Mouse (Mus musculus) adrenal gland, postnatal 36 days (tissue): ENCODE measurements around the gene Gria1. TPM values are rescaled to one million over a fixed set of nuclear protein-coding genes. Genes with fewer than 3 reads are reported as not detected.
A peak's percentile ranks its signal among the peaks of the same experiment; 100 is the strongest.

Experiments used
- DNase-seq, 2 experiments: peaks; one replicate each; pipeline ENCODE4 v3.0.0; 2021; ENCODE audit warnings: mixed read lengths in 1 of 2
- total RNA-seq, 2 experiments: library from RNA; stranded (reverse); gene quantifications; 2 replicates each; pipeline ENCODE4 v1.2.3; 2021

Gene Gria1
- total RNA-seq, 2 experiments from 2014 or later, result 0.20 to 0.26 TPM

DNA sequence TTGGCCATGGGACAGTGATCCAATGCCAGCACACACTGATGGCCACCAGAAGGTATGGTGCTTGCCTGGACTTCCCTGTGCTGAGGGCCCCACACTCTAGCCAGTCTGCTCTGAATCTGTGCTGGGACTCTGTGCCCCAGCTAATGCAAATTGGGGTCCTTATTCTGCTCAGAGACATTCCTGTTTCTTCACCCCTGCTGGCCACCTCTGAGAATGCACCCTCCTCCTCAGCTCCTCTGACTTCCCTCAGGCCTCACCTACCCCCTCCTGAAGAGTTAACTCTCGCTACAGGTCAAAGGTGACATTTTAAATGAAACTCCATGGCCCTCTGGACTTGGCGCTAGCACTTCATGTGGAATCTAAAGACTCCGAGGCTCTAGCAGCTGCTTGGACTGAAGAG, 165.4 kb downstream of the Gria1 start:
- DNase-seq, result no peak

DNA sequence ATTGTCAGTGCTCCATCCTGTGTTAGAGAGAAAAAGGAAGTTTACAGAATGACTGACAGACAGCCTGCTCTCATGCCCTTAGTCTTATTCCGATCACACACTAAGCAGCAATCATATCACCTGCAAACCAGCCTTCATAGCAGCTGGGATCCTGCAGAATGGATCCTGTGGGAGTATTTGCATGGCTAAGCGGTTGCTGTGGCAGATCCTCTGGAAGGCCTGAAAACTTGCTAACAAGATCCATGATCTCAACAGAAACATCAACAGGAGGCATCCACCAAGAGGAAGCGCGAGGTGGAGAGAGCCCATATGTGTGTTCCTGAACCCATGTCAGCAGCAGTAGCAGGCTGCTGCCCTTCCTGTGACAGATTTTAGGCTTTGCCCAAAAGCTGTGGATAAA, 173.0 kb downstream of the Gria1 start:
- DNase-seq, result no peak

- no peak for DNase-seq
Observed at GRCm38 (mm10) chr11:57185110-57185509, 173.9 kb downstream of the Gria1 start.

DNA sequence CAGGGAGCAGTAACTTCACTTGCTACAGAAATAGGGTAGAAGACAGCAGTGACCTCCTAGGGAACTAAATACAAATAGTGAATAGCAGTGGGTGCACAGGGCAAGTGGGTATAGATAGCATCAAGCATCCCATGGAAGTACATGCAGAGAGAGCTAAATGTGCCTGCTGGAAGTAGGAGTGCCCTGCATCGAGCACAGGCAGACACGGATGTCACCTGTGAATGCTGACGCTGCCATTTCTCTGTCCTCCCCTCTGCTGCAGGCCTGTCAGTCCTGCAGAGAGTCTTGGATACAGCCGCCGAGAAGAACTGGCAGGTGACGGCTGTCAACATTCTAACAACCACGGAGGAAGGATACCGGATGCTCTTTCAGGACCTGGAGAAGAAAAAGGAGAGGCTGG, 178.2 kb downstream of the Gria1 start:
- no peak for DNase-seq

GRCm38 (mm10) chr11:57194746-57195145, 183.6 kb downstream of the Gria1 start:
- no peak for DNase-seq

- DNase-seq, result peak in 1 of 2 experiments; percentile 4
Observed at GRCm38 (mm10) chr11:57201245-57201976, 190.2 kb downstream of the Gria1 start.

GRCm38 (mm10) chr11:57204371-57204770, 193.2 kb downstream of the Gria1 start:
- peak in 1 of 2 experiments; percentile 8 for DNase-seq

DNA sequence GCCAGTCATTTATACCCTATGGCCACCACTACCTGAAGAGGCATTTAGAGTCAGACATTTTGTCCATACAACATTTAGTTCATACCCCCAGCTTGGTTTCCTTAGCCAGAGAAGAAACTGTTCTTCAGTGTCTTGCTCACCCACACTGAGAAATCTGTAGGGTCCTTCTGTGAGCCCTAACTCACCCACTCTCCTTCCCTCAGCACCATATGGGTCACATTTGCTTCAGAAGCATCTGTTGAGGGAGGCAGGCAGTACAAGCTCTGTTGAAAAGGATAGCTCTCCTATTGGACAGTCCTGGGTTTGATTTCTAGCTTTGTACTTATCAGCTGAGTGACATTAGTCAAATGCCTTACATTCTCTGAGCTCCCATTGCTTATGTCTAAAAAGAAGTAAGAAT, 196.1 kb downstream of the Gria1 start:
- no peak for DNase-seq

- no peak for DNase-seq
Observed at GRCm38 (mm10) chr11:57214079-57214478, 202.9 kb downstream of the Gria1 start.

- DNase-seq, result no peak
Observed at GRCm38 (mm10) chr11:57214583-57214982, 203.4 kb downstream of the Gria1 start.

DNA sequence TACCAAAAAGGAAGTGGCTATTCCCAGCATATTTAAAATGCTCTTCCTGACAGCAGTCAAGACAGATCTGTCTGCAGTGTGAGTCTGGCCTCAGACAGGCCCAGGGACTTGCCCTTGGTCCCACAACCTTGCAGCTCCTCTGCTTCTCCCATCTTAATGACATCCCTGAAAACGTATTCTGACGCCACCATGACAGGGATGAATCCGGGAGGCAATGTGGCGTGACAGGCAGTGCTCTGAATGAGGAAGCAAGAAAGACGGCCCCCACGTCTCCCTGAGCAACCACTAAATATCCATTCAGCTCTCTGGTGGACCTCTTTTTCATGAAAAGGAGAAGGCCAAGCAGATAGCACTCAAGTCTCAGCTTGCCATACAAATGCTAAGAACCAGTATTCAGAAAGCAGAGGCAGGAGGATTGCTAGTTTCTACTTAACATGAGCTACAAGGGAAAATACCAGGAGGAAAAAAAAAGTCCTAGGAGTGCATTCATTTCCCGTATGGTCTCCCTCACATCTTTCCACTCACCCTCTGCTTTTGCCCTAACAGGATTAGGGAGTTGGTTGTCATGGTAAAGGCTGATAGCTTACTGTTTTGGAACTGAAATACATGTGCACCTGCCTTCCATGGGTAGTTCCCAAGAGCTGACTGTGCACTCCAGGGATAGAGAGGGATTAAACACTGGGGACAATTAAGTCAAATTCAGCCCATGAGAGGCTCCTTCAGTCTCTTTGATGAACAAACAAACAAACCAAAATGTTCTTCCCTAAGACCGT, 211.8 kb downstream of the Gria1 start:
- no peak for DNase-seq

GRCm38 (mm10) chr11:57235446-57235845, 224.3 kb downstream of the Gria1 start:
- DNase-seq, result no peak

GRCm38 (mm10) chr11:57236431-57236830, 225.2 kb downstream of the Gria1 start:
- no peak for DNase-seq

DNA sequence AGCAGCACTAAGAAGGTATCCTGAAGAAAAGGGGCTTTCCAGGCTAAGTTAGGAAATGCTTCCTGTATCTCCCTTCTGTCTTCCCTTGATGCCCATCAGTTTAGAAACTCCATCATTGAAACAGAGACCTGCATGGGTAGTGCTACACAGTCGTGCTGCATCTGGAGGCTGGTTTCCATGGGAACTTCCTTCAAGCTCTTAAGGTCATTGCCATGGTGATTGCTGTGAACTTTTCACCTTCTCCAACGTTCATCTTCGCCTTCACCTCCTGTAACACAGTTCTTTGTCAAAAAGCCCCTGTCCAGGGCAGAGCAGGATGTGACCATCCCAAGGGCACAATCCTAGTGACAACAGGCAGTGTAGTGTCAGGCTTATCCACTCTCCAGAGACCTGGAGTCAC, 228.6 kb downstream of the Gria1 start:
- no peak for DNase-seq

DNA sequence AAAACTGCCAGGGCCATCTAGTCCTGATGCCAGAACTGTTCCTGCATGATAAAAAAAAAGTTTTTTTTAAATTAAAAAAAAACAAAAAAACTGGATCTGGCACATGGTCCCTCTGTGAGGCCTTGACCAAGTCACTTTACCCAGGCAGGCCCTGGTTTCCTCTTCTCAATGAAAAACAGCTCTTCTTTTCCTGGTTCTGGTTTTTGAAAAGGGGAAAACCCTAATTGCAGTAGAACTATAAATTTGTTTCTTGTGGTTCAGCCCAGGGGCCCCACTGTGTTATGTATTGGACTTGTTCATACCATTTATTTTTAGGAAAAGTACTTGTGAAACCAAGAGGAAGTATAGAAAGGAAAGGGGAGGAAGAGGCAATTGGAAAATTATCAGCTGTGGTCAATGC, 232.6 kb downstream of the Gria1 start:
- no peak for DNase-seq

DNA sequence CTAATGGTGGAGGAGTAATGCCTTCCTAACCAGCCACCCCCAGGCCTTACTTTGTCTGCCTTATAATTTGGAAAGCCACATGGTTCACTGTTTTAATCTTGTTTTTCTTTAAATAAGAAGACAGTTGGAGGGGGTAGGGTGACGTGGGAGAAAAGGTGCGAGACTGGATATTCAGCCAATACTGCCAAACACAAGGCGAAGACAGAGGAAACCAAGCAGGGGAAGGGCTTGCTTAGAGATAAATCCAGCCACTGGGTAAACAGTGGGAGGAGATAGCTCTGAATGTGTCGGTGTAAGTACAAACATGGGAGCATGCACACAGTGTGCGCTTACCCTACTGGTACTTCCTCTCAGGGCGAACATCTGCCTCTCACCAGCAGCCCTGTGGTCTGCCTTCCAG, 233.4 kb downstream of the Gria1 start:
- no peak for DNase-seq

DNA sequence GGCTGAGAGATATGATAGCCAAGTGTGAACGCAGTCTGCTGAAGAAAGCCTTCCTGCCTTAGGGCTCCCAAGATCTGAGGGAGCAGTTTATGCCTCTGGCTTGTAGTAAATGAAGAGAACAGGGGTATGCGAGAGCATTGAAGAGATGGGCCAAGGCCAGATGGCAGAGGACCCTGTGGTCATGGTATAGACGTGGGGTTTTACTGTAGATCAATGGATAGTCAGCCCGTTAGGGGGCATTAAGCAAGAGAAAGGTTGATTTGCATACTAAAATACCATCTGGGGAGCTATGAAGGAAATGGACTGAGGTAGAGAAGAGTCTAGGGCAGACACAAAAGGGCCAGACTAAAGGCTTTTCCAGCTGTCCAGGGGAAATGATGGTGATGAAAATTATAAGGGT, 237.7 kb downstream of the Gria1 start:
- DNase-seq, result no peak

DNA sequence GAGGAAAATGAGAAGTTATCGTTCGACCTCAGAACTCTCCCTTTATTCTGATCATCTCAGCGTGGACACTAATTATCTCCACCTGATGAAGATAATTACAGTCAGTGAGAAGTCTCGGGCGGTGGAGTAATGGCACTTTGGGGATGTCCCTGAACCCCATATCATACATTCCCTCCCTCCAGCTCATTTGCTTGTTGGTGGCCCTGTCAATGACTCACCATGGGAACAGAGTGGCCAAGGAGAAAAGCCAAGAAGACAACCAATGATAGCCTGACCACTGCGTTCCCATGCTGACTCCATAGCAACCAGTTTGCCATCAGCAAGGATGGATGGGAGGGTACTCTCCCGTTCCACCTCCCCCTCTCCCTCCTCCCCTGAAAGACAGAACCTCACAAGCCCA, 238.9 kb downstream of the Gria1 start:
- DNase-seq, result no peak

DNA sequence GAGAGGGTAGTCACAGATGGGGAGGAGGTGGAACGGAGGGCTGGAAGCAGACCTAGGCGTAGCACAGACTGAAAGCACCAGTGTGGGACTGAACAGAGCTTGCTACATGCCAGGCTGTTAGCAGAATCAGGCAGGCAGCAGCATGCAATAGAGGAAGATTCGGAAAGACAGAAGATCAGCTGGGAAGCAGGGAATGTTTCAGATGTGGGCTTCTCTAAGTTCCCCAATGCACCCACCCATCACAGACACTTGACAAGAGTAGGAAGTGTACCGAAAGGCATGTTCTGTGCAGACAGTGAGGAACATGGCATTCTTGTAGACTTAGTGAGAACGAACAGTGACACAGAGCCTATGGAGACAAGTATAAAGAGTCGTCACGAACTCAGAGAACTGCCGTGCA, 260.5 kb downstream of the Gria1 start:
- no peak for DNase-seq

- no peak for DNase-seq
Observed at GRCm38 (mm10) chr11:57274687-57275086, 263.5 kb downstream of the Gria1 start.

DNA sequence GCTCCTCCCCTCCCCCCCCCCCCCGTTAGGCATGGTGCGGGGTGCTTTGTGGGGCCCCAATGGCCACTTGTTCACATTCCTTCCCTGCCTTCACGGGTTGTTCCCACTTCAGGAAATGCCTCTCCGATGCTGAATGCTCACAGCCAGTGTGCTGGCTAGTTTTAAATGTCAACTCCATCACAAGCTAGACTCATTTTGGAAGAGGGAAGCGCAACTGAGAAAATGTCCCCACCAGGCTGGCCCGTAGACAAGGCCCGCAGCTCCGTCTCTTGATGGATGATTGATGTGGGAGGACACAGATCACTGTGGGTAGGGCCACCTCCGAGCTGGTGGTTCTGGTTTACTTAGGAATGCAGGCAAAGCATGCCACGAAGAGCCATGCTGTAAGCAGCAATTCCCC, 266.9 kb downstream of the Gria1 start:
- DNase-seq, result no peak

- DNase-seq, result no peak
Observed at GRCm38 (mm10) chr11:57286119-57286518, 274.9 kb downstream of the Gria1 start.

- peak; percentile 13 to 24 for DNase-seq
Observed at GRCm38 (mm10) chr11:57297376-57297775, 286.2 kb downstream of the Gria1 start.

GRCm38 (mm10) chr11:57298263-57298662, 287.1 kb downstream of the Gria1 start:
- DNase-seq, result no peak
